Mouse (Mus musculus): Measurements from ENCODE around the gene Ccdc170.

- TF ChIP-seq CTCF (IDR thresholded peaks at IDR 0.05; ENCODE audit: extremely low read depth, insufficient read depth, insufficient read length, insufficient replicate concordance) (no peak), POLR2A (IDR thresholded peaks at IDR 0.05; ENCODE audit: low read depth, low read length) (no peak)
Observed at GRCm38 (mm10) chr10:4476604-4477003, 5.7 kb upstream of the Ccdc170 start.
